Mouse (Mus musculus) left cerebral cortex, adult 2 months (tissue): ENCODE results near the gene Rbm43. TPM values are rescaled to one million over a fixed set of nuclear protein-coding genes. Genes with fewer than 3 reads are reported as not detected.

ENCODE experiments used
- DNase-seq, 2 experiments: peaks; one replicate each; pipeline ENCODE4 v3.0.0; 2021 to 2022; ENCODE audit warnings: low spot score in 2 of 2, mixed read lengths in 1 of 2; ENCODE audit errors: extremely low spot score in 1 of 2
- H3K27ac ChIP-seq: fragments of 200-600 bp; 2 replicates; pipeline ENCODE4 v1.8.1; 2022
- H3K4me3 ChIP-seq: fragments of 200-600 bp; 2 replicates; pipeline ENCODE4 v1.8.1; 2022
- CTCF ChIP-seq: fragments of 200-600 bp; IDR thresholded peaks from 2 replicates; pipeline ENCODE4 v1.8.1; 2022; ENCODE audit warnings: antibody characterized with exemption, mild to moderate bottlenecking, moderate library complexity
- intact Hi-C: fragments of 180-260 bp; cut with DNase I; formaldehyde crosslinking; loops from one replicate; pipeline ENCODE4 v1.15.1; 2025
- total RNA-seq, 2 experiments: library from RNA; stranded (reverse); gene quantifications; 2 replicates each; pipeline ENCODE4 v1.2.3; 2021

The Rbm43 gene
- total RNA-seq, 2 experiments from 2014 or later: 15.4 to 15.6 TPM

- Histone ChIP-seq H3K27ac (no peak overlapping the region), H3K4me3 (no peak overlapping the region)
- intact Hi-C loops: no loop called here
- DNase-seq: no peak
- no peak for TF ChIP-seq CTCF
These were observed 13.3 kb upstream of the Rbm43 start for GRCm38 (mm10) chr2:51948105-51948830.

GRCm38 (mm10) chr2:51945812-51946211 is 10.8 kb upstream of the Rbm43 start:
- intact Hi-C loops: no loop called here
- DNase-seq: no peak
- Histone ChIP-seq H3K27ac (no peak overlapping the region), H3K4me3 (no peak overlapping the region)
- TF ChIP-seq CTCF: no peak

GRCm38 (mm10) chr2:51941832-51942231 is 6.9 kb upstream of the Rbm43 start:
- intact Hi-C loops: no loop called here
- no peak overlapping the region for H3K4me3 ChIP-seq
- no peak for TF ChIP-seq CTCF
- H3K27ac ChIP-seq: no peak overlapping the region
- DNase-seq: no peak

- Histone ChIP-seq H3K27ac (no peak overlapping the region), H3K4me3 (no peak overlapping the region)
- intact Hi-C loops: no loop called here
- TF ChIP-seq CTCF: no peak
- no peak for DNase-seq
These were observed 3.8 kb upstream of the Rbm43 start for GRCm38 (mm10) chr2:51938750-51939149.

- Histone ChIP-seq H3K27ac (no peak overlapping the region), H3K4me3 (no peak overlapping the region)
- intact Hi-C loops: no loop called here
- DNase-seq: no peak
- TF ChIP-seq CTCF: no peak
These were observed 2.0 kb upstream of the Rbm43 start for GRCm38 (mm10) chr2:51937004-51937403.

GRCm38 (mm10) chr2:51936585-51936984 is 1.6 kb upstream of the Rbm43 start:
- no peak for DNase-seq
- Histone ChIP-seq H3K4me3 (no peak overlapping the region), H3K27ac (no peak overlapping the region)
- intact Hi-C loops: no loop called here
- no peak for TF ChIP-seq CTCF

GRCm38 (mm10) chr2:51935921-51936320 is 958 bp upstream of the Rbm43 start:
- TF ChIP-seq CTCF: no peak
- Histone ChIP-seq H3K27ac (no peak overlapping the region), H3K4me3 (no peak overlapping the region)
- intact Hi-C loops: no loop called here
- no peak for DNase-seq

- TF ChIP-seq CTCF: no peak
- intact Hi-C loops: loop anchor here (1.0 kb wide), 1 partner anchor 139 kb away; the partner anchor contains the start of gene Rif1
- no peak for DNase-seq
- H3K4me3 ChIP-seq: peak overlapping the region; percentile 21; the same call in 1 of the 2 replicates
- no peak overlapping the region for H3K27ac ChIP-seq
These were observed 1.4 kb downstream of the Rbm43 start for GRCm38 (mm10) chr2:51933341-51934134.

- intact Hi-C loops: no loop called here
- no peak for DNase-seq
- Histone ChIP-seq H3K27ac (no peak overlapping the region), H3K4me3 (no peak overlapping the region)
- no peak for TF ChIP-seq CTCF
These were observed 3.7 kb downstream of the Rbm43 start for GRCm38 (mm10) chr2:51931241-51931640.

GRCm38 (mm10) chr2:51914944-51915680 is 19.9 kb downstream of the Rbm43 start:
- DNase-seq: peak; percentile 65 to 74
- H3K27ac ChIP-seq: no peak overlapping the region

GRCm38 (mm10) chr2:51914532-51914931 is 20.4 kb downstream of the Rbm43 start:
- no peak overlapping the region for H3K27ac ChIP-seq
- TF ChIP-seq CTCF: peak; percentile 1; the same call in 1 of the 2 replicates
- H3K4me3 ChIP-seq: no peak overlapping the region
- intact Hi-C loops: loop anchor here (2.0 kb wide), 1 partner anchor 768 kb away; no protein-coding TSS in a partner anchor
- DNase-seq: no peak

More at GRCm38 (mm10) chr2:51914944-51915680, 19.9 kb downstream of the Rbm43 start:
- H3K4me3 ChIP-seq: no peak overlapping the region
- intact Hi-C loops: loop anchor here (1.0 to 2.0 kb wide), 2 partner anchors 768 to 1610 kb away; no protein-coding TSS in a partner anchor
- peak; percentile 91 for TF ChIP-seq CTCF
